Mouse (Mus musculus): ENCODE results near the gene Smarcc2.

GRCm38 (mm10) chr10:128412558-128412957 lies 46.5 kb upstream of the Smarcc2 start:
- TF ChIP-seq TAL1 (IDR thresholded peaks at IDR 0.05; ENCODE audit: low read length) = no peak
- no peak for TF ChIP-seq GATA1 (IDR thresholded peaks at IDR 0.05; ENCODE audit: low read length)
